Mouse (Mus musculus): ENCODE data around the gene Ccdc115.
"Not testable (repeated sequence)": the region's sequence is repeated elsewhere in the genome, so short reads cannot be mapped to it uniquely, and the experiment has no call there.

Gene Ccdc115

DNA sequence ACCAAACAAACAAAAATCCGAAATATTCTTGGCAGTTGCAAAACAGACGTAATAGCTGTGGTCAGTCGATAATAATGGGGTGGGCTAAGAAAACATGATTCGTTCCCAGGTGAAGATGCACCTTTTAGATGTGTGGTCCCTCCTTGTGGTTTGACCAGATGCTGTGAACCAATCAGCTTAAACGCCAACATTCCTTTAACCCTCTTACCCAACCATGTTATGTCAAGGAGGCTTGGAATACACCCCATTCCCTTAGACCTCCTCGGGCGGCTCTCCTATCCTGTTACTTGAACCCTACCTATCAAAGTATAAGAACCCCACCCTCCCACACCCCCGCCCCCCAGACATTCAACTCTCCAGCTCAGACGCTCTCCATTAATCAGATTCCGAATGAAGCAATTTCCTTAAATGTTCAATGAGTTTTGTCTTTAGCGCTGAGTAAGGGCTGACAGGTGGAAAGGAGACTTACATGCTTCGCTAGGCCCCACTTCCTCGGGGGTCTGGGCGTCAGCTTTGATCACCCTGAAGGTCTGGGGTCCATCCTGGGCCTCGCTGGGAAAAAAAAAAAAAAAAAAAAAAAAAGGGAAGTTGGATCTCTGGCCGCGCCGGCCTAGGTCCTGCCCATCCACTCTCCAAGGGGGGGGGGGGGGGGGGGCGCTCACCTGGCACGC is 956 bp downstream of the Ccdc115 start:
- no peak for DNase-seq (ENCODE audit: low spot score)

DNA sequence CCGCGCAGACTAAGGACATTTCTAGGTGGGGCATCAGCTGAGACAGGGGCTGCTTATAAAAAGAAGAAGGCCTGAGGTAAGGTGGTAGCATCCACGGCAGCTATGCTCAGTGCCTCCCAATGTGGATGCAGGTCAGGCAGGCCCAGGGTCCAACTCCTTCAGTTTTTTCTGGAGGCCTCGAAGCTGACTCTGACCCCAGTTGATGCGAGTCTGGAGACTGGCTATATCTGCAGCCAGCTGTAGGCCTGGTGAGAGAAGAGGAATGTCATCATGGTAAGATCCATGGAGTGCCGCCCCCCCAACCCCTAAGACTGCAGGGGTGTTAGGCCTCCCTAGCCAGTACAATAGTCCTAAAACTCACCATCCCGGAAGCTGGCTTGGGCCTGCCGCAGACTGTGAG is 2.1 kb downstream of the Ccdc115 start:
- not testable (repeated sequence) for DNase-seq (ENCODE audit: low spot score)

DNA sequence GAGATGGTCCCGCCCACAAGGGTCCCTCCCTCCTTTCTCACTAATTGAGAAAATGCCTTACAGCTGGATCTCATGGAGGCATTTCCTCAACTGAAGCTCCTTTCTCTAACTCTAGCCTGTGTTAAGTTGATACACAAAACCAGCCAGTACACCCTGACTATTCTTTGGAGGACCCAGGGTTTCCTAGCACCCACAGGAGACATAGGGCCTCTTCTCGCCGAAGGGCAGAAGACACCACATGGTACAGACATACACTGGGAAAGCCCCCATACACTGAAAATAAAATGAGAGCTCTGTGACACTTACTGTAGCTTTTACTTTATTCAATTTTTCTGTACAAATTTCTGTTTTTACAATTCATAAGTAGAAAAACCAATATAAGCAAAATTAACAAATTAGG is 3.1 kb downstream of the Ccdc115 start:
- no peak for DNase-seq (ENCODE audit: low spot score)

DNA sequence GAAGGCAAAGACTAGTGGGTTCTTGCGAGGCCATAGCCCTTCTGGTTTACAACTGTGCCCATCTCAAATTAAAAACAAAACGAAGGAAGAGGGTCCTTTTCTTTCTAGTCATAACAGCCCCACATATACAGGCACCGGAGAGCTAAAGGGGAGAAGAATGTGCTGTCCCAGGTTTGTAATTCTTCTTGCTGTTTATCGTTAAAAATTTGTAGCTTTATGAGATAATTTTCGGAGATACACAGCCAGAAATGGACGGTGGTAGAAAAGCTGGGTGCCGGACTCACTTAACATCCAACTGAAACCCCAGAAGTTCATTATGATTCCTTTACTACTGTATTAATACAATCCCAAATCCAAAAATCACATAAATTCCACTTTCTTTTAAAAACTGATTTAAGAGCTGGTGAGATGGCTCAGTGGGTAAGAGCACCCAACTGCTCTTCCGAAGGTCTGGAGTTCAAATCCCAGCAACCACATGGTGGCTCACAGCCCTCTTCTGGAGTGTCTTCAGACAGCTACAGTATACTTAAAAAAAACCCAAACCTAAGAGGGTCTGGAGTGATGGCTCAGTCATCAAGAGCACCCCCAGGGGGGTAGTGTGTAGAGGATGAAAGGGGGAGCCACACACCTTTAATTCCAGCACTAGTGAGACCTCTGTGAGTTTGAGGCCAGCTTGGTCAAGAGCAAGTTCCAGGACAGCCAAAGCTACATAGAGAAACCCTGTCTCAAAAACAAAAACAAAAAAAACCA is 3.9 kb downstream of the Ccdc115 start:
- DNase-seq (ENCODE audit: low spot score): no peak

DNA sequence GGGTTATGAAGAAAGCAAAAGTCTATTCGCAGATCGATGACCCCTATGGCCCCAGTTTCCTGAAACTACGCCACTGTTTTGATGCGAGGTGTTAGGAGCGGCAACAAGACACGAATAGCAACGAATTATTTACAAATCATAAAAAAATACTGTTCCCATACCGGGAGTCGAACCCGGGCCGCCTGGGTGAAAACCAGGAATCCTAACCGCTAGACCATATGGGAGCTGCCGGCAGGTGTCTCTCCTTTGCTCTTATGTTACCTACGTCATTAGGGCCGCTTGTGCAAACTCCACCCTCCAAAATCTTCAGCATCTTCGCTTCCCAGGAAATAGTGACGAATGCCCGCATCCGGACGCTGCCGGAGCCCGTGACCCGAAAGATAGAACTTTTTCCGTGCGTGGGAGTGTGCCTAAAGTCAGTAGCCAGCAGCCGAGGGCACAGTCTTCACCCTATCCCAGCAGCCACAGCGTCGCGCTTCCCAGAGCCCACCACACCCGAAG is 4.8 kb downstream of the Ccdc115 start:
- peak; percentile 72 for DNase-seq (ENCODE audit: low spot score)

DNA sequence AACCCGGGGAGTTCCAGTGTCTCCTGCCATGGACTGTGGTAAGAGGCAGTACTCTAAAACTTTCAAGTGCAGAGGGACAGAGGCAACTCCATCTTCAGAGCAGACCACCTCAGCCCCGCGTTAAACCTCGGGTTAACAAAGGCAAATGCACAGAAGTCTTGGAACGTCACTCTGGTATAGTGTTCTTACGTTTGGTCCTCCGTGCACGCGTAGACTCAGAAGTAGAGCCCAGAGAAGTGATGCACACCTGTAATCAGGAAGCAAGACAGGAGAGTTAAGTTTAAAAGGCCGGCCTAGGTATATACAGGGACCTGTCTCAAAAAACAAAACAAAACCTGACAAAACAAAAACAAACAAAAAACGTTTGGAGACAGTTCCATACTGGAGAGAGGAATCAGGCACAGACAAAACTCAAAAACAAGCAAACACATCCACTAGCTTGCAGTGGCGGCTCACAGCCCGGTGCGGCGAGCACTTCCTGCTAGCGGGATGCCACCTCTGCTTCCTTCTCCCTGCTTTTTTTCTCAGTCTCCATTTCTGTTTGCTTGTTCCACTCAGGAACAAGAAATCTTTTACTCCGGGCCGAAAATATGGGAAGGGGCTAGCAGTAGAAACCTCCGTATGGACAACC is 5.5 kb downstream of the Ccdc115 start:
- DNase-seq (ENCODE audit: low spot score): no peak

DNA sequence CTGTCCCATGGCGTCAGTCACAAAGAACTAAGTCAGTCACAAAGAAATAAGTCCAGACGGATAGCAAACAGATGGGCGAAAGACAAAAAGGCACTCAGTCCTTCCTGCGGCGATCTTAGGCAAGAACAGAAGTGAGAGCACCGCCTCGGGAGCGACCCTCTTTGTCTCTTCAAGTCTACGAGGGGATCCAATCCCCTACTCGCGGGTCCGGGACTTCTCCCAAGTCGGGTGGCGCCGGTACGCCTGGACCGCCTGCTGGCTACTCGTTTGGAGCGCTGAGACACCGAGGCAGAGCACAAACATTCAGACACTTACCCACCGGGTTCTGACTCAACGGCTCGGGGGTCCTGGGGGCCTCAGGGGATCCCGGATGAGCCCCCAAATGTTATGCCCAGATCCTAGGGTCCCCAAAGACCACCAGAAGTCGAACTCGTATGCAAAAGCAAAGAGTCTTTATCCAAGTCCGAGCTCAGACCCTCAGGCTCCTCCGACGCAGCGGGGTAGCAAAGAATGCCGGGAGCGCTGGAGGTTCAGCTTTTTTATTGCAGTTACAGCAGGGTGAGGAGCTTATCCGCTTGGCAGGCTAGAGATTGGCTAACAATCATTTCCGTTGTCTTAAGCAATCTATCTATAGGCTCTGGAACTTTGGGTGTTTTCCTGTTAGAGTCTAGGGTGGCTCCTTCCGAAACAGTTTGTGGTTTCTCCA is 6.5 kb downstream of the Ccdc115 start:
- no peak for DNase-seq (ENCODE audit: low spot score)

DNA sequence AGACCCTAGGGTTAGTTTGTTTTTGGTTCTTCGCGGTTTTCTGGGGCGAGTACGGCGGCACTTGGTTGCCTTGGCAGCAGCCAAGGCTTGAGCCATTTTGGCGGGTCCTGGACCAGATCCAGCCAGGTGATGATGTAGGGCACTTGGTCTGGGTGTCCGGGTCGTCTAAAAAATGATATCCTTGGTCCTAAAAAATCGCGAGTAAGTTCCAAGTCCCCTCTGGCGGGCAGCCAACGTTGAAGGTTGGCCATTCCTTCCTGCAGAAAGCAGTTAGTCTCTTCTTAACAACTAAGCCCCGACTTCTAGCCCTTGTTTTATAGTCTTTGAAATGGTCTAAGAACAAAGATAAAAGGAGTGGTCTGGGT is 7.1 kb downstream of the Ccdc115 start:
- DNase-seq (ENCODE audit: low spot score): no peak

DNA sequence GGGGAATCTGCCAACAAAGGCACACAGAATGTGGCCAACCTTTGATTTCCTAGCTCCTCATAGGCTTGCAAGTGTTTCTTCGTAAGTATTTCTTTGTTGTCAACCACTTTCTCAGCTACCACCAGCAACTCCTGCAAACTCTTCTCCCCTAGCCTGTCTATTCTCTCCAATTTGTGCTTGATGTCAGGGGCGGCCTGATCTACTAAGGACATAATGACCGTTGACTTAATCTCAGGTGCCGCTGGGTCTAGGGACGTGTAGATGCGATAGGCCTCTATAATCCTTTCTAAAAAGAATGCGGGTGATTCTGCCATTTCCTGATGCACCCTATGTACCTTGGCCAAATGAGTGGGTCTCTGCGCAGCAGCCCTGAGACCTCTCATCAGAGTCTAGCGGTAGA is 8.0 kb downstream of the Ccdc115 start:
- DNase-seq (ENCODE audit: low spot score): no peak

DNA sequence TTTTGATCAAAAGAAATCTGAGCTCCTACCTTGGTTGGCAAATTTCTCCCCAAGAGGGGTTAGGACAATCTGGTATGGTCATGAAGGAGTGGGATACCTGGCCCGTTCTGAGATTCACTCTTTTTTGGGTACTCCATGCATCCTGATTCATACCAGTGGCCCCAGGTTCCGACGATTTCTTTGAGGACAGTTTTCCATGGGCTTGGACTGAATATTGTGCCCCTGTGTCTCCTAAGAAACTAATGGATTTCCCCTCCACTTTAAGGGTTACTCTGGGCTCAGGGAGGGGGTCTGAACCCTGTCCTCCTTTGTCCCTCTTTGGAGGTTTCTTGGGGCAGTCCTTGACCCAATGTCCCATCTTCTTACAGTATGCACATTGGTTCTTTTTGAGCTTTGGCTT is 8.5 kb downstream of the Ccdc115 start:
- no peak for DNase-seq (ENCODE audit: low spot score)

DNA sequence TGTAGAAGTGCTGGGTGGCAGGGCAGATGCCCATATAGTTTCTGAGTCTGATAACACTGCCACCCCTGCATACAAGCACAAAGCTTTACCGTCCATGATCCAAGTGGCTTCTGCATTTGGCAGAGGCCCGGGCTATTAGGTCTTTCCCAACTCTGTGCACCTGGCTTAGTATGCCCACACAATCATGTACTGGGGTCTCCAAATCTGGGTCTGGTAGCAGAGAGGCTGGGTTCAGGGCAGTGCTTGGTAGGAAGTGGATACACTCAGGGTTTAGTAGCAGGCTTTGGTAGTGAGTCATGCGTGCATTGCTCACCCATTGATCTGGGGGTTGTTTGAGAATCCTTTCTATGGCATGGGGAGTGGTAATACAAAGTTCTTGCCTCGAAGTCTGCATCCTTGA is 10.2 kb downstream of the Ccdc115 start:
- DNase-seq (ENCODE audit: low spot score): no peak

DNA sequence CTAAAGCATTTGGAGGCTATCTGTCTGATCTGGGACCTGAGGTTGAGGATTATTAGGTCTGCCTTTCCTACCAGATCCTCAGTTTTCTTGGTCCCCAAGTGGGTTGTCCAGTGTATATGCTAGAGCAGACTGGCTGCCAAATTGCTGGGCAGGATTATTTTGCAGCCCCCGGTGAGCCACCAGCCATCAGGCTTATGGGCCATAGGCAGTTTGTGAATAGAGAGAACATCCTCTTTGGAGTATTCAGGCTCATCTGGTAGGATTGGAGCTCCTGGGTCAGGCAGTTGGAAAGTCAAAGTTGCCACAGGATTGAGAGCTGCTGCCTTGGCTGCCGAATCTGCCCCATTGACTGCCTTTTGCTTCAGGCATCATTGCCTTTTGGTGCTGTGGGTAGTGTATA is 11.0 kb downstream of the Ccdc115 start:
- DNase-seq (ENCODE audit: low spot score): no peak

DNA sequence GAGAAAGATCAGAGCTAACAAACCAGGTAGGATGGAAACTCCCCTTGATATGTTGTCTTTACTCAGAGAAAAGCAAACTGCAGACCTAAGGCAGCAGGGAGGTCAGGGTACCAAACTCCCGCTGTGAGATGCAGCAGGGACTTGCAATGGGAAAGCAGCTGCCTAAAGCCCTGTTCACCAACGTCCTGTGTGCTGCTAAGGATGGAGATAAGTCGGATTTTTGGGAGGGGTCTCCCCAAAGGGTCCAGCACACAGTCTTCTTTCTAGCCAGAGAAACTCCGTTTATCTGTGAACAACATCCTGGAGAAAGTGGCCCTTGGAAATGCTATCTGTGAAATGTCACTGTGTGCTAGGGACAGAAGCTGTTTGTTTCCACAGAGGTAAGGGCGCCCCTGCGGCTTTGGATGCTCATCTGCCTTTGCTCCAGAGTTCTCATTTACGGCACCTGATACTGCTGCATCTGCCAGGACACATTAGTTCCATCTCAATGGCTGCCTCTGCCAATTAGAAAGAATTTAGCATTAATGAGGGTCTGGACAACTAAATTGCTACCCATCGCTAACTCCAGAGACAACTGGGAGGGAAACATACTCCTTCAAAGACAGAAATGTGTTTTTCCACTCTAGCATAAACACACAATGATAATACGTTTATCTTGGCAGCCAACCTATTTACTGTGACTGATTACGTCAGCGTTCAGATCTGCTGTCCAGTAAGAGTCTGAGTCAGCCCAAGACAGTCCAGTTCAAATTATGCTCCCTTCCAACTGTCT is 40.1 kb downstream of the Ccdc115 start:
- DNase-seq (ENCODE audit: low spot score): no peak

DNA sequence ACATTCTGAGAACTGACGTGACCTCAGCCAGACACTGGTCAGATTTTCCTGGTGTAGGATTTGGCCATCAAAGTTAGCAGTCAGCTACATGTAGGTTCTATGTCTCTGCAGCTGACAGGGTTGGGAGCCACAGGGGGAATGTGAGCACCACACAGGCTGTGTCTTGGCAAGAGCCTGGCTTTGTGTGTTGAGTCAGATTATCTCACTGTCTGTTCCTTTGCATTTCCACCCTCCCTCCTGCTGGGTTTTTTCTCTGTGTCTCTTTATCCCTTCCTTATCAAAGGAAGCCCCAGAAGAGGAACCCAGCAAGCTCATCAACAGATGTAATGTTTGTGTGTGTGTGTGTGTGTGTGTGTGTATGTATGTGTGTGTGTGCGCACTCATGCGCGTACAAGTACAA is 43.2 kb downstream of the Ccdc115 start:
- no peak for DNase-seq (ENCODE audit: low spot score)

DNA sequence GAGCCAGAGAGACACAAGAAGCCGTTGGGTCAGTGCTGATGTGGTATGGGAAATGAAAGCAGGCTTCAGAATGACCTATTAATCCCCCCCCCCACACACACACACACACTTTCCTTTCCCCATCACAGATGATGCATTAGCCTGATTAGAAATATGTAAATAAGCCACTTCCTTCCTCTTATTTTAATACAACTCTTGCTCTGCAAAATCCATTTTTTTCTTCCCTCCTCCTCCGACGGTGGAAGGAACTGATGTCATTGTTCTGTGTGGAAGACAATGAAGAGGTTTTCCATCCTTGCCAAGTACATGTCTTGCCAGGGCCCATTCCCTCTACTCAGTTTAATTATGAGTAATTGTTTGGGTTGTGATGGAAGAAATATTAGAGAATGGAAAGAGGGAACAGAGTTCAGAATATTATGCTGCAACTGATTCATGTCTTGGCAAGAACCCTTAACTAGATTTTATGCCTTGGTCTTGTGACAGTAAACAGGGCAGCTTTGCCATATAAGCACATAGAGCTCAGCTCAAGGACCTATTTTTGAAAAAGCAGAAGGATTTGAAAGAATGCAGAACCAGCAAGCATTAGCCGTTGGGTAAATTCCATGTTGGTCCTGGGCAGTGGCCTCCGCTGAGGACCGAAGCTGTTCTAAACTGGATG is 50.1 kb downstream of the Ccdc115 start:
- no peak for DNase-seq (ENCODE audit: low spot score)

DNA sequence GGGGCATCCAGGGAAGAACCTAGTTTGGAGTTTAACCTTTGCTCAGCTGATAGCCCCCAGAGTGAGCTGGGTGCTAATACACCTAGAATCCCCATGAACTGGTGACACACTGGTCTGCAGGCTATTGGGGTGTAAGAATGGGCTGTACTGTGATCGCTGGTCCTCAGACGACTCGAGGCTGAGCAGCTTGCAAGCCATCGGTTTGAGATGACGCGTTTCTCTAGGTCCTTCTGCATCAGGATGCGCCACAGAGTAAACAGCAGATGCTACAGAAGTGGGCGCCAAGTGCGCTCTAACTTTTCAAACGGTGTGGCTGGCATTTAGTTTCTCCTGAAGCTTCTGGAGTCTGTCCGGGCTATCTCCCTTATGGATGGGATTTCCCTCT is 50.6 kb downstream of the Ccdc115 start:
- no peak for DNase-seq (ENCODE audit: low spot score)

DNA sequence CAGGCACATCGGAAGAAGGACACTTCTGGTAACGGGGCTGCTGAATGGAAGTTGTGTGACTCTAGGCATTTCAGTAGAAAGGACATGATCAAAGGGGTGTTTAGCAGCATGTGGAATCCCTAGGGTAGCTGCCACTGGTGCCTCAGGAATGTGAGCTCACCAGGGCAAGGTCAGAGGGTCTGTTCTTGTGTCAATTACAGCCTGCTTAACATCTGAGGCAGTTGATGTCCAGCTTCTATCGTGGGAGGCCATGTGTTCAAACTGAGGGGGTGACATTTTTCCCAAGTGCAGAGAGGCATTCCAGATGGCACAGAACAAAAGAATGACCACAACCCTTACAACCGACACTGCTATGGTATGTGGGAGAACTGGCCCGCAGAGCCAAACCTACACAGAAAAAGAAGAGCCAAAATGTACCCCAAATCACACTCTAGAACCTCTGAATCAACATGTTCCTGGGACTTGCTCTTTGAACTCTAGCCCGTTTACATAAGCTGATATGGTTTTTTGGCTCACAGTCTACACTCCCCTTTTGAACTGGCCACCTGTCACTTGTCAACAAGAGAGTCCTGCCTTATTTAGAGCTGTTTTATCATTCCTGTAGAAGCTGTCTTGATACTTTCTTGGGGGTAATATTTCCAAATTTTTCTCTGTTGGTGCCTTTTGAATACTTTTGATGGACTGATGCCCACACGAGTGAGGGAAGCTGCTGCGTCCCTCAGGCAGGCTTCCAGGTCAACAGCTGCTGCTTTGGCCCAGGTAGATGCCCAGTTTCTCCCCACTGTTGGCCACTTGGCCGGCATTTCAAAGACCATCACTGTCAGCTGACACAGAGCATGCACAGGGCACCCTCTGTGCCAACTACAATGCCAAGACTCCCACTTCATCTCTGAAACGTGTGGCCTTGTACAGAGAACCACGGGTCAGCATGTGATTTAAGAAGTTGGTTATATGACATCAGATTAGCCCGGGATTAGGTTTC is 51.8 kb downstream of the Ccdc115 start:
- DNase-seq (ENCODE audit: low spot score): no peak

Data from ovary, adult 18-20 months (tissue).